Mouse (Mus musculus) heart, adult 18-20 months (tissue): ENCODE data around the gene Gm29423. TPM values are rescaled to one million over a fixed set of nuclear protein-coding genes. Genes with fewer than 3 reads are reported as not detected.
"Not testable (repeated sequence)": the region's sequence is repeated elsewhere in the genome, so short reads cannot be mapped to it uniquely, and the experiment has no call there.

Experiments
- DNase-seq, 2 experiments: peaks; one replicate each; pipeline ENCODE4 v3.0.0; 2021 to 2022; ENCODE audit warnings: mixed read lengths in 1 of 2
- long read RNA-seq, 2 experiments: library from polyadenylated mRNA; stranded (forward); transcript quantifications; one replicate each; pipeline ENCODE4 v2.0.0; 2021
- total RNA-seq, 2 experiments: library from RNA; stranded (reverse); gene quantifications; 2 replicates each; pipeline ENCODE4 v1.2.3; 2021

Gm29423 gene
- not detected for total RNA-seq
- long read RNA-seq, experiment 1: 0 reads
- long read RNA-seq, experiment 2: 0 reads

GRCm38 (mm10) chrY:70303187-70303586, at the start of gene Gm29423, which contains the start of gene Gm29644:
TSS of gene Gm29423 (minus strand) at chrY:70303287.
TSS of gene Gm29644 (minus strand) at chrY:70303343.
- not testable (repeated sequence) for DNase-seq

DNA sequence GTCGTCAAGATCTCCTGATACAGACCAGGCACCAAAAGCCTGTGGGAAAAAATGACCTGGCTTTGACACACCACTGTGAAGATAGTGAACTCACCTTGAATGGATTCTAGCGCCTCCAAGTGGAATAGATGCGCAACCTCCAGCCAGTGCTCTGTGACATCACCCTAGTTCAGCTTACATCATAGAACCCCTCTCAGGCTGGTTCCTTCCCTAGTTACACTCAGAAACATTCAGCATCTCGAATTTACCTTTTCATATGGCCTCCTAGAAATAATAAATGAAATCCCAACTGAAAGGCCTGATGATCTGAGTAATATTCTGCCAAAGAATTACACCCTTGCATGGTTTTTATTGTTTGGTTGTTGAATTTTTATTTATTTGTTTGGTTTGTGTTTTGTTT, 29.5 kb downstream of the Gm29423 start, which contains the start of gene Gm21118:
TSS of gene Gm21118 (minus strand) at position 101 of the 400 bp plus-strand sequence.
- not testable (repeated sequence) for DNase-seq

Other genes starting within 250 kb of the Gm29423 start
- not detected for gene Gm21118, start 29.6 kb downstream of the Gm29423 start, total RNA-seq
- not detected for gene Gm29644, start 56 bp upstream of the Gm29423 start, total RNA-seq
- gene Gm20888, start 138.6 kb upstream of the Gm29423 start, total RNA-seq: not detected